Mouse (Mus musculus): Measurements from ENCODE around the gene Ccdc157. TPM values are rescaled to one million over a fixed set of nuclear protein-coding genes. Genes with fewer than 3 reads are reported as not detected.
"Not testable (repeated sequence)": the region's sequence is repeated elsewhere in the genome, so short reads cannot be mapped to it uniquely, and the experiment has no call there.

Gene Ccdc157
- polyA plus RNA-seq, 1 experiment from 2014 or later, result 7.3 TPM

- H3K27ac ChIP-seq (ENCODE audit: low read length), result no peak overlapping the region
- H3K36me3 ChIP-seq (ENCODE audit: insufficient read depth, low read length), result no peaks in the 10 kb centered on the region
- no peak overlapping the region for H3K9ac ChIP-seq (replicated peaks; ENCODE audit: low read depth)
- no peak for ATAC-seq
- H3K9me3 ChIP-seq (ENCODE audit: low read length), result no peaks in the 10 kb centered on the region
- TF ChIP-seq EP300 (IDR thresholded peaks at IDR 0.05) (no peak), CTCF (IDR thresholded peaks at IDR 0.05) (no peak)
- no peak for DNase-seq (ENCODE audit: low spot score)
- 70% methylated on average over 4 of the region's 4 CpGs for WGBS
- no peak overlapping the region for H3K4me2 ChIP-seq (replicated peaks; ENCODE audit: low read depth, low read length)
- H3K4me3 ChIP-seq (ENCODE audit: low read depth, low read length), result no peak overlapping the region
- no peaks in the 10 kb centered on the region for H3K27me3 ChIP-seq (replicated peaks; ENCODE audit: insufficient read depth, low read length)
- peaks cover 6% of the 10 kb centered on the region; the same call in 1 of the 2 replicates for H3K4me1 ChIP-seq (ENCODE audit: insufficient read depth, low read depth, low read length)
Measured at GRCm38 (mm10) chr11:4113496-4113895, 46.6 kb downstream of the Ccdc157 start.

GRCm38 (mm10) chr11:4112861-4113260 is 47.2 kb downstream of the Ccdc157 start:
- no peak overlapping the region for H3K9ac ChIP-seq (replicated peaks; ENCODE audit: low read depth)
- ATAC-seq, result no peak
- H3K27ac ChIP-seq (ENCODE audit: low read length), result no peak overlapping the region
- H3K36me3 ChIP-seq (ENCODE audit: insufficient read depth, low read length), result no peaks in the 10 kb centered on the region
- H3K4me1 ChIP-seq (ENCODE audit: insufficient read depth, low read depth, low read length), result peaks cover 6% of the 10 kb centered on the region; the same call in 1 of the 2 replicates
- H3K9me3 ChIP-seq (ENCODE audit: low read length), result no peaks in the 10 kb centered on the region
- WGBS, result 79% methylated on average over 6 of the region's 6 CpGs
- H3K27me3 ChIP-seq (replicated peaks; ENCODE audit: insufficient read depth, low read length), result no peaks in the 10 kb centered on the region
- TF ChIP-seq CTCF (IDR thresholded peaks at IDR 0.05) (no peak), EP300 (IDR thresholded peaks at IDR 0.05) (no peak)
- no peak overlapping the region for H3K4me3 ChIP-seq (ENCODE audit: low read depth, low read length)
- DNase-seq (ENCODE audit: low spot score), result no peak
- H3K4me2 ChIP-seq (replicated peaks; ENCODE audit: low read depth, low read length), result no peak overlapping the region

DNA sequence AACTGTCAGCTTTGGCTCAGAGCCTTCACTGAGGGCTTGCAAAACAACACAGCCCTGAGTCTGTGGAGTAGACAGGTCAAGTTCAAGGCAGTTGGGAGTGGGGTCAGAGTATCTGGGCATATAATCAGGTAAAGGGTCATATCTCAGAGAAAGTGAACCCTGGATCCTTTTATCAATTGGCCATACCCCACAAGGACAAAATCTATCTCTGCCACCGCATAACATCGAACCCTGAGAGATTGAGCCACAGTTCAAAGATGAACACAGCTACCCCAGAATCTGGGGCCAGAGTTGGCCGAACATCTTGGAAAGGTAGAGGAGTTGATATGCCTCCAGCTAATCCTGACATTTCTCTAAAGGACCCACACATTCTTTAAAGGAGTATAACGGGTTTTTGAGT is 48.1 kb downstream of the Ccdc157 start:
- ATAC-seq (no peak), DNase-seq (ENCODE audit: low spot score) (no peak)
- Histone ChIP-seq H3K4me3 (ENCODE audit: low read depth, low read length) (no peak overlapping the region), H3K9me3 (ENCODE audit: low read length) (no peaks in the 10 kb centered on the region), H3K27me3 (replicated peaks; ENCODE audit: insufficient read depth, low read length) (no peaks in the 10 kb centered on the region), H3K36me3 (ENCODE audit: insufficient read depth, low read length) (no peaks in the 10 kb centered on the region), H3K4me2 (replicated peaks; ENCODE audit: low read depth, low read length) (no peak overlapping the region), H3K27ac (ENCODE audit: low read length) (no peak overlapping the region), H3K9ac (replicated peaks; ENCODE audit: low read depth) (no peak overlapping the region), H3K4me1 (ENCODE audit: insufficient read depth, low read depth, low read length) (no peaks in the 10 kb centered on the region)
- 86% methylated on average over 4 of the region's 4 CpGs for WGBS
- no peak for TF ChIP-seq CTCF (IDR thresholded peaks at IDR 0.05)

- ATAC-seq (no peak), DNase-seq (ENCODE audit: low spot score) (no peak)
- no peaks in the 10 kb centered on the region for H3K27me3 ChIP-seq (replicated peaks; ENCODE audit: insufficient read depth, low read length)
- H3K9ac ChIP-seq (replicated peaks; ENCODE audit: low read depth), result no peak overlapping the region
- H3K9me3 ChIP-seq (ENCODE audit: low read length), result no peaks in the 10 kb centered on the region
- WGBS, result 83% methylated on average over 7 of the region's 7 CpGs
- H3K4me3 ChIP-seq (ENCODE audit: low read depth, low read length), result no peak overlapping the region
- no peak overlapping the region for H3K4me2 ChIP-seq (replicated peaks; ENCODE audit: low read depth, low read length)
- no peak overlapping the region for H3K27ac ChIP-seq (ENCODE audit: low read length)
- H3K36me3 ChIP-seq (ENCODE audit: insufficient read depth, low read length), result no peaks in the 10 kb centered on the region
- no peak for TF ChIP-seq CTCF (IDR thresholded peaks at IDR 0.05)
- TF ChIP-seq EP300 (IDR thresholded peaks at IDR 0.05), result no peak
- H3K4me1 ChIP-seq (ENCODE audit: insufficient read depth, low read depth, low read length), result no peaks in the 10 kb centered on the region
Measured at GRCm38 (mm10) chr11:4108691-4109090, 51.4 kb downstream of the Ccdc157 start.

DNA sequence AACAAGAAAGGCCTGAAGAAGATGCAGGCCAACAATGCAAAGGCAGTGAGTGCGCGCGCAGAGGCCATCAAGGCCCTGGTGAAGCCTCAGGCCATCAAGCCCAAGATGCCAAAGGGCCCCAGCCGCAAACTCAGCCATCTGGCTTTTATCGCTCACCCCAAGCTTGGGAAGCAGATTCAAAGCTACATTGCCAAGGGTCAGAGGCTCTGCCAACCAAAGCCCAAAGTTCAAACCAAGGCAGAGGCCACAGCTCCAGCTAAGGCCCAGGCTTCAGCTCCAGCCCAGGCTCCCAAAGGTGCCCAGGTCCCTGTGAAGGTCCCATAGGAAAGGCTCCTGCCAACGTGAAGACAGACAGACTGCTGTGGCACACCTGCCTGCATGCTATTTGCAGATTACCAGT is 52.2 kb downstream of the Ccdc157 start:
- H3K9me3 ChIP-seq (ENCODE audit: low read length); H3K9ac ChIP-seq (replicated peaks; ENCODE audit: low read depth); H3K4me2 ChIP-seq (replicated peaks; ENCODE audit: low read depth, low read length); ATAC-seq; H3K36me3 ChIP-seq (ENCODE audit: insufficient read depth, low read length); H3K27me3 ChIP-seq (replicated peaks; ENCODE audit: insufficient read depth, low read length); H3K4me3 ChIP-seq (ENCODE audit: low read depth, low read length); H3K4me1 ChIP-seq (ENCODE audit: insufficient read depth, low read depth, low read length); DNase-seq (ENCODE audit: low spot score); H3K27ac ChIP-seq (ENCODE audit: low read length): not testable (repeated sequence)
- WGBS, result 91% methylated on average over 3 of the region's 6 CpGs

- no peaks in the 10 kb centered on the region for H3K4me1 ChIP-seq (ENCODE audit: insufficient read depth, low read depth, low read length)
- H3K36me3 ChIP-seq (ENCODE audit: insufficient read depth, low read length), result no peaks in the 10 kb centered on the region
- ATAC-seq (no peak), DNase-seq (ENCODE audit: low spot score) (no peak)
- no peaks in the 10 kb centered on the region for H3K9me3 ChIP-seq (ENCODE audit: low read length)
- TF ChIP-seq CTCF (IDR thresholded peaks at IDR 0.05), result no peak
- TF ChIP-seq EP300 (IDR thresholded peaks at IDR 0.05), result no peak
- H3K9ac ChIP-seq (replicated peaks; ENCODE audit: low read depth), result no peak overlapping the region
- no peak overlapping the region for H3K4me3 ChIP-seq (ENCODE audit: low read depth, low read length)
- no peaks in the 10 kb centered on the region for H3K27me3 ChIP-seq (replicated peaks; ENCODE audit: insufficient read depth, low read length)
- no peak overlapping the region for H3K27ac ChIP-seq (ENCODE audit: low read length)
- no peak overlapping the region for H3K4me2 ChIP-seq (replicated peaks; ENCODE audit: low read depth, low read length)
- 70% methylated on average over 6 of the region's 6 CpGs for WGBS
Measured at GRCm38 (mm10) chr11:4105444-4105843, 54.6 kb downstream of the Ccdc157 start.

GRCm38 (mm10) chr11:4104989-4105388 is 55.1 kb downstream of the Ccdc157 start:
- no peaks in the 10 kb centered on the region for H3K4me1 ChIP-seq (ENCODE audit: insufficient read depth, low read depth, low read length)
- H3K9me3 ChIP-seq (ENCODE audit: low read length), result no peaks in the 10 kb centered on the region
- H3K9ac ChIP-seq (replicated peaks; ENCODE audit: low read depth), result no peak overlapping the region
- no peak overlapping the region for H3K4me3 ChIP-seq (ENCODE audit: low read depth, low read length)
- TF ChIP-seq CTCF (IDR thresholded peaks at IDR 0.05), result no peak
- TF ChIP-seq EP300 (IDR thresholded peaks at IDR 0.05), result no peak
- no peak overlapping the region for H3K4me2 ChIP-seq (replicated peaks; ENCODE audit: low read depth, low read length)
- H3K36me3 ChIP-seq (ENCODE audit: insufficient read depth, low read length), result no peaks in the 10 kb centered on the region
- DNase-seq (ENCODE audit: low spot score) (no peak), ATAC-seq (no peak)
- no peaks in the 10 kb centered on the region for H3K27me3 ChIP-seq (replicated peaks; ENCODE audit: insufficient read depth, low read length)
- 63% methylated on average over 5 of the region's 5 CpGs for WGBS
- H3K27ac ChIP-seq (ENCODE audit: low read length), result no peak overlapping the region
